Mouse (Mus musculus): Measurements from ENCODE around the gene Olfr1337.
"Not testable (repeated sequence)": the region's sequence is repeated elsewhere in the genome, so short reads cannot be mapped to it uniquely, and the experiment has no call there.

Gene Olfr1337

DNA sequence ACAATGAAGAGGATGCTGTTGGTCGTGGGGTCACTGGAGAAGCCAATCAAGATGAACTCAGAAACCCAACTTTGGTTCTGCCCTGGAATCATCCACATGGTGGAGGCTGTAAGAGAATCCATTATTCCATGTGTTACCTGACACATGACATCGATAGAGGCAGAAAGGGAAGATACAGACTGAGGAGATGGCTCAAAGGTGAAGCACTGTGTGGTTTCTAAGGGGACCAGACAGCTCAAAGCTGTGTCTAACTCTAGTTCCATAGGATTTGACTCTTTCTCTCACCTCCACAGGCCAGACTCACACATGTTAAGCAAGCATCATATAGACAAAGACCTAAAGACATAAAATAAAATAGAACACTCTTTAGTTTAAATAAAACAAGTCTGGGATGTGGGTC lies at the start of gene Olfr1337:
Gene Olfr1337 (minus strand): TSS at position 101 of the 400 bp plus-strand sequence.
- DNase-seq (ENCODE audit: low spot score in 2 of 2), result no peak

- no peak for DNase-seq (ENCODE audit: low spot score in 2 of 2)
Observed at GRCm38 (mm10) chr4:118818921-118819320, 36.5 kb upstream of the Olfr1337 start.

GRCm38 (mm10) chr4:118809844-118810243 lies 27.5 kb upstream of the Olfr1337 start, which contains the start of gene Olfr1335:
Gene Olfr1335 (minus strand): TSS chr4:118809944.
- DNase-seq (ENCODE audit: low spot score in 2 of 2), result no peak

- DNase-seq (ENCODE audit: low spot score in 2 of 2), result not testable (repeated sequence)
Observed at GRCm38 (mm10) chr4:118792796-118793195, 10.4 kb upstream of the Olfr1337 start.

- no peak for DNase-seq (ENCODE audit: low spot score in 2 of 2)
Observed at GRCm38 (mm10) chr4:118758637-118759036, 23.7 kb downstream of the Olfr1337 start, which contains the start of gene Olfr1338. Gene Olfr1338 (minus strand): TSS chr4:118758737.

DNA sequence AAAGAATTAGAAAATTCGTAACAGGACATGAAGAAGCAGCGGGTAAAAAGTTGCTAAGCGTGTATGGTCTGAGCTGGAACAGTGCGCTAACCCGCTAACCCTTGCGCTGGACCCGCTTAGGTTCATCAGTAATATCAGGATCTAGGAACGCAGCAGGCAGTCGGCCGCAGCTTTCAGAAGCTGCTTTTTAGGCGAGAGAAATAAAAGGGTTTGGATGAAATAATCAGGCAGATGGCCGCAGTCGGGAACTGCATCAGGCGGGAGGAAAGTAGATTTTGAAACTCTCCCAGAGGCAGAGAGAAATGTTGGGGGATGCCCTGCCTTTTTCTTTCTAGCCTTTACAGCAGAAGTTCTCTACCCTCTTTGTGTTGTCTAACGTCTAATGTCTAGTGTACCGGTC lies 40.5 kb downstream of the Olfr1337 start:
- DNase-seq (ENCODE audit: low spot score in 2 of 2), result no peak

DNA sequence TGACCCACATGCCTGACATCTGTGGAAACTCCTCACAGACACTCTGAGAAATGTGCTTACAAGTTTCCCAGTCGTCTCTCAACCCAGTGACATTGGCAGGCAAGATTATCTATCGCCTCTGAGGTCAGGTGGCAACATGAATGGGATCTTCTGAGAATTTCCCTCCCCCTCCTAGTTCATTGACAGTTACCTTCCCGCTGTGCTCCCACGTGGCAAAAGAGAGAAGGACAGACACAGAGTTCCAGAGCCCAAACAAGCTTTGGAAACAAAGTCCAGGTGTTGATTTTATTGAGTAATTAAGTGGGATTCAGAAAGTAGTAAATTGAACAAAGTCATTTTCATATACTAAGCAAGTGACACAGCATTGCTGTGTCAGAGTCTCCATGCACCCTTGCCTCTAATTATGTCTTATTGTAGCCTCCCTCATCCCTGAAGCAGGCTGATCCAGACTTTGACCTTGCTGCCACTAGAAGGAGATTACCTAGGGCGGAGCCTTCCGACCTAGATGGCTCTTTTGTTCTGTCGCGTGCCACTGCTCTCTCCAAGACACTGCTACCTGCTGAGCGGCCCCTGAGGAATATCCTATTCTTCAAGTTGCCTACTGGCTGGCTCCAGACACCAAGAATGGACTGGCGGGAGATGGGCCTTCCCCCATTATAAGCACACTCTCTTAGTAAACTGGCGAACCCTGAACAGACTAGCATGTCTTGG lies 41.2 kb downstream of the Olfr1337 start:
- no peak for DNase-seq (ENCODE audit: low spot score in 2 of 2)

GRCm38 (mm10) chr4:118739574-118739973 lies 42.8 kb downstream of the Olfr1337 start:
- no peak for DNase-seq (ENCODE audit: low spot score in 2 of 2)

DNA sequence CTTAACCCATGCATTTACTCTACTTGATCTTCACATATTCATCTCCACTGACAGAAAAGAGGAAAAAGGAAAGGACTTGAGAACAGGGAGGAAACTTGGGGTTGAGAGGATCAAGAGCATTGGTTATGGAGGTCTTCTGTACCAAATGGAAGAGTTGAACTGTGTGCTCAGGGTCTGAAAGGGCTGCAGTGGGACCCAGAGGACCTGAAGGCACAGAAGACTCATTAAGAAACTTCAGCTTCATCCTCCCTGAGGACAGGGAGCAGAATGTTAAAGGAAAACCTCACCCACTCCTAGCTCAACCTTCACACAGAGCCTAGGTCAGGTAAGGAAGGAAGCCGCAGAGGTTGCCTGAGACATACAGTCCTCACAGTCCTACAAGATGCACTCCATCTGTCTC lies 50.5 kb downstream of the Olfr1337 start, which contains the start of gene Olfr1339:
Gene Olfr1339 (plus strand): TSS at position 301 of the 400 bp plus-strand sequence.
- no peak for DNase-seq (ENCODE audit: low spot score in 2 of 2)
